Mouse (Mus musculus) Patski (cell line): ENCODE data around the gene Lgals4. TPM values are rescaled to one million over a fixed set of nuclear protein-coding genes. Genes with fewer than 3 reads are reported as not detected.

Experiments
- ATAC-seq: fragments of 100-300 bp; one replicate; pipeline ENCODE4 v1.8.0; 2021
- CTCF ChIA-PET: fragments of 350-600 bp; sonication (Branson Sonifier 250); formaldehyde crosslinking; loops from one replicate; lab custom pipeline; 2022; ENCODE audit warnings: inconsistent platforms; lab: Charles Lee
- POLR2A ChIA-PET: fragments of 350-600 bp; sonication (Branson Sonifier 250); formaldehyde crosslinking; loops from one replicate; lab custom pipeline; 2022; ENCODE audit warnings: antibody characterized with exemption, inconsistent platforms; lab: Charles Lee
- DNase-seq: peaks from one replicate; pipeline ENCODE4 v3.0.0-alpha.2; 2011; ENCODE audit warnings: low read depth, low spot score
- H3K27me3 ChIP-seq: fragments of 371-371 bp; one replicate; pipeline ENCODE4 v1.5.1; 2021
- CTCF ChIP-seq: fragments of 100-300 bp; IDR thresholded peaks from one replicate; pipeline ENCODE4 v1.5.1; 2021
- in situ Hi-C: fragments of 300-500 bp; cut with MboI; formaldehyde crosslinking; loops from 3 replicates; pipeline ENCODE4 v1.11.1; 2018; ENCODE audit warnings: low pct_unique_long_range_greater_than_20kb, mixed read lengths
- polyA plus RNA-seq: library from polyadenylated mRNA; unstranded; gene quantifications from one replicate; pipeline ENCODE4 v1.2.3, GENCODE M21; 2021

Lgals4 gene
- 4.1 TPM for polyA plus RNA-seq

DNA sequence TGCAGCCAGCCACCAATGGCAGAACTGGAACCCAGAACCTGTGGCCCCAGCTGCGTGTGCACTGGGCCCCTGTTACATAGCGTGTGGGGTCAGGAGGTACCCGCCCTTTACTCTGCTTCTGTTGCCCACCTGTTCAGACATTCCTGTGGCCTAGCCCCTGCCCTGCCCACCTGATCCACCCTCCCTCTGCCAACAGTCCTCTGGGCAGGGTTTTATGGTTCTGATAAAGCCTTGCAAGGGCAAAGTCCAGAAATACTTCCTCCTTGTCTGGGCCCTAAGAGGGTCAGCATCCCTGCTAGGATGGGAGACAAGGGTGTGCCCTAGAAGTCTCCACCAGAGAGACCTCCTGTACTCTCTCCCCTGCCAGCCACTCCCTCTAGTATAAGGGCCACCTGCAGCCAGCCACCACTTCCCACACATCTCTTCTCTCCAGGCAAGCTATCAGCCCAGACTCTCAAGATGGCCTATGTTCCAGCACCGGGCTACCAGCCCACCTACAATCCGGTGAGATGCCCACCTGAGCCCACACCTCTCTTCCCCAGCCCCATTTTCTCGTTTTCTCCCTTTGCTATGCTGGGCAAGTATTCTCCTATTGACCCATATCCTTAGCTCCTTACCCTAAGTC lies at the start of gene Lgals4:
Gene Lgals4, plus strand, starts transcription at position 132 of the 625 bp plus-strand sequence.
- in situ Hi-C loops = no loop called here

DNA sequence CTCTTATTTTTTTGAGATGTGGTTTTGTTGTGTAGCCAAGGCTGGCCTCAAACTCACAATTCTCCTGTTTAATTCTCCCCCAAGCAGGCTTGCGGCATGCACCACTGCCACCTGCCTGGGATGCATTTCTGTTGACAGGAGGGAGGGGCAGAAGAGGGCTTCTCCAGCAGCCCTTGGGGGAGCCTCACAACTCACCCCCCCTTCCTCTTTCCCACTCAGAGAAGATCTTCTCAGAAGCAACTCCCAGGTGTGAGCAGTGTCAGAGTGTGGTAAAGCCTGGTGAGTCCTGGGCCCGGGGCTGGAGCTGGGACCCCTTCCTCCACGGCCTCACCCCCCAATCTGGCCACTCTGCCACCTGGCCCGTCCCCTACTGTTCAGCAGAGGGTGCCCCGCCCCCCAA lies 48.5 kb upstream of the Lgals4 start:
- no peak for ATAC-seq
- POLR2A ChIA-PET = no interaction called here
- in situ Hi-C loops = loop anchor here (5.0 kb wide), 1 partner anchor 252 kb away; no protein-coding TSS in a partner anchor
- TF ChIP-seq CTCF = no peak
- DNase-seq = no peak
- CTCF ChIA-PET = interaction anchor here (1.0 to 1.2 kb wide), 2 partner anchors 9 to 12 kb away, joined by 3 to 4 read pairs; no protein-coding TSS in a partner anchor
- no peaks in the 10 kb centered on the region for H3K27me3 ChIP-seq

More for the DNA sequence above, at the start of gene Lgals4:
- H3K27me3 ChIP-seq = no peaks in the 10 kb centered on the region
- ChIA-PET POLR2A (no interaction called here), CTCF (no interaction called here)
- ATAC-seq = no peak
- no peak for TF ChIP-seq CTCF
- DNase-seq = no peak

DNA sequence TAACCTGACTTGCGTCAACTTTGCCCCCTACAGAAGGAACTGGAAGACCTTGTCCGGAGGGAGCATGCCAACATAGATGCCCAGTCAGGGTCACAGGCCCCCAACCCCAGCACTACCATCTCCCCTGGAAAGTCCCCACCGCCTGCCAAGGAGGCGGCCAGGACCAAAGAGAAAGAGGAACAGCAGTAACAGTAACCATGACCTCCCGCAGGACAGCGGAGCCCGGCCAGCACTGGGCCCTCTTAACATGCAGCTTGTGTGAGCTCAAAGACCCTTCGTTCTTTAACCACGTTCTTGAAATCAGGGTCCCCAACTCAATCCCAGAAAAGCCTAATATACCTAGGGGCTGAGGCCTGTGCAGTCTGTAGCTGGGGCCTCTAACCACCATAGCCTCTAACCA lies 45.8 kb upstream of the Lgals4 start:
- in situ Hi-C loops = loop anchor here (5.0 kb wide), 1 partner anchor 249 kb away; no protein-coding TSS in a partner anchor
- ChIA-PET POLR2A (no interaction called here), CTCF (no interaction called here)
- TF ChIP-seq CTCF = no peak
- no peaks in the 10 kb centered on the region for H3K27me3 ChIP-seq
- no peak for DNase-seq
- no peak for ATAC-seq

DNA sequence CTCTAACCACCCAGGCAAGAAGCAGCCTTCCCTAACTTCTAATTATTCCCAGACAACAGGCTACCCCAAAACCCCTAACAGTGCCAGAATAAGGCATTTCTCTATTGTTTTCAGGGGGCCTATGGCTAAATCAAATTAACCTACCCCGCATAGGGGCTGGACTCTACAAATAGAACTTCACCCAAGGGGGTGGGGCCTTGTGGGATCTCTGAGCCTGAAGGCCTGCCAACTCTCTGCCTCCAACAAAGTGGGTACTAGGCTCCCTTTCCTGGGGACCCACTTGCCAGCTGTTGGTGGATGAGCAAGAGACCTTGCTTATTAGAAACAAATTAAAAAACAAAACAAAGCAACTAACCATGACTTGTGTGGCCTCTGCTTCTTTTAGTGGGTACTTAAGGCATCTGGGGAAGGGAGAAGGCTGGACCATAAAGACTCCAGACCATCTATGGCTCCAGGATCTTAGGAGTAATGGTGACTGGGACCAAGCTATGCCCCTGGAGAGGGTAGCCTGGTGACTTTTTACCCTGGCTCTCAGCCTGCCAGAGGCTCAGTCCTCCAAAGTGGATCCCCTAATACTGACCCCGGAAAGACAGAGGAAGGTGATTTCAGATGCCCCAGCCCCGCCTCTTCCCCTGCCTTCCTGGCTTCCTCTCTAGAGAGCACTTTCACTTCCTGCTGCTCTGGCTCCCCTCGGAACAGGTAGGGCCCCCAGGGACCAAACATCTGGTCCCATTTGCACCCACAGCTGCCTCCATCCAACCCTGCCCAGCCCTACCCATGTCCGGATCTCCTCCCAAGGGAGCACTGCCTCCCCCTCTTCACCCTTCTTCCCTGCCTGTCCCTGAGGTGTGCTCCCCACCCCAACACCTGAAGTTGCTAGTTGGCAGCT lies 45.1 kb upstream of the Lgals4 start, which contains the start of gene Rinl:
Gene Rinl, plus strand, starts transcription at position 663 of the 889 bp plus-strand sequence.
- POLR2A ChIA-PET = interaction anchor here (0.6 kb wide), 1 partner anchor 15 kb away, joined by 3 read pairs; no protein-coding TSS in a partner anchor
- TF ChIP-seq CTCF = no peak
- in situ Hi-C loops = loop anchor here (5.0 kb wide), 1 partner anchor 249 kb away; no protein-coding TSS in a partner anchor
- ATAC-seq = no peak
- CTCF ChIA-PET = interaction anchor here (1.6 kb wide), 1 partner anchor 79 kb away, joined by 5 read pairs; no protein-coding TSS in a partner anchor
- H3K27me3 ChIP-seq = no peaks in the 10 kb centered on the region
- DNase-seq = no peak

DNA sequence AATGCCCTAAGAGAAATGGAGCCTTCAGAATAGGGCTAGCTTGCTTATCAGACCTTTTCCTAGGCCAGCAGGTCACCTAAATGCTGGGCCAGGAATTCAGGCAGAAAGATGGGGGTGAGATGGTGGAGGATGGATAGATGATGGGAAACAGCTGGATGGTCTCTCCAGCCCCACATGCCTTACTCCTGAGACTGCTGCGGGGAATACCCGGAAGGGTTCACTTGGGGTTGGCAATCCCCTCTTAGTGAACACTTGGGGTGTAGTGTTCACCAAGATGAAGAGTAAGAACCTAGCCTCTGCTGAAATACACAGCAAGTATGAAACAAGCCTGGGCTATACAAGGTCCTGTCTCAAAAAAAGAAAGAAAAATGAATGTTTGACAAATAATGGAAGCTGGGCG lies 44.4 kb upstream of the Lgals4 start:
- TF ChIP-seq CTCF = no peak
- DNase-seq (no peak), ATAC-seq (no peak)
- in situ Hi-C loops = loop anchor here (5.0 kb wide), 1 partner anchor 248 kb away; no protein-coding TSS in a partner anchor
- CTCF ChIA-PET = interaction anchor here (1.0 to 1.6 kb wide), 2 partner anchors 8 to 78 kb away, joined by 3 to 5 read pairs; no protein-coding TSS in a partner anchor
- POLR2A ChIA-PET = interaction anchor here (0.6 to 1.3 kb wide), 3 partner anchors 14 to 31 kb away, joined by 3 to 4 read pairs (median 3); no protein-coding TSS in a partner anchor
- no peaks in the 10 kb centered on the region for H3K27me3 ChIP-seq

DNA sequence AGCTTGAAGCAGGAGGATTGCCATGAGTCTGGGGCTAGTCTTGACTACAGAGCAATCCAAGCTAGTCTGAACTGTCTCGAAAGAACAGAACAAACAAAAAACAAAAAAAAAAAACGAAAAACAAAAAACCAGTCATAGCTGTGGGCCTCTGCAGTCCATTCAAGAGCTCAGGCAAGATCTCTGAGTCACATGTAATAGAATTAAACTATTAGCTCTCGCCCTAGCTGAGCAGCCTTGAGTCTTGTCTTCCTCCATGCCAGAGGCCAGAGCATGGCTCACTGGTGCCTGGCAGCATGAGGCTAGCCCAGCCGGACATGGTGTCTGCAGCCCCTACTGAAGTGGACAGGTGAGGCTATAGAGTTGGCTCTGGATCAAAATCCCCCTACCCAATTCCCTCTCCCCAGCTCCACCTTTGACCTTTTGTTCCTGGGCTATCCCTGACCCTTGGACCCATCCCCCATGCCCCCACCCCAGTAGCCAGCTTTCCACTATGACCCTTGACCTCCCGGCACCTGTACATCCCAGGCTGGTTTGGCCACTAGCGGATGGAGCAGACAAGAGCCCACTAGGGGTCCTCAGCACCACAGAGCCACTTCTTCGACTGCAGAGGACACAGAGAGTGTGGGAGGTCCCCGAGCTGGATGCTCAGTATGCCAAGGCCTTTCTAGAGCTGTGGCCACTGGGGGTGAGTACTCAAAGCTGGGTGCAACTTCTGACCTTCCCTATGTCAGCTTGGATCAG lies 43.4 kb upstream of the Lgals4 start:
- ATAC-seq (no peak), DNase-seq (no peak)
- TF ChIP-seq CTCF = no peak
- CTCF ChIA-PET = interaction anchor here (1.0 to 1.6 kb wide), 2 partner anchors 9 to 77 kb away, joined by 3 to 5 read pairs; no protein-coding TSS in a partner anchor
- POLR2A ChIA-PET = interaction anchor here (0.6 to 1.7 kb wide), 4 partner anchors 11 to 30 kb away, joined by 3 to 8 read pairs (median 4); no protein-coding TSS in a partner anchor
- no peaks in the 10 kb centered on the region for H3K27me3 ChIP-seq
- in situ Hi-C loops = no loop called here

DNA sequence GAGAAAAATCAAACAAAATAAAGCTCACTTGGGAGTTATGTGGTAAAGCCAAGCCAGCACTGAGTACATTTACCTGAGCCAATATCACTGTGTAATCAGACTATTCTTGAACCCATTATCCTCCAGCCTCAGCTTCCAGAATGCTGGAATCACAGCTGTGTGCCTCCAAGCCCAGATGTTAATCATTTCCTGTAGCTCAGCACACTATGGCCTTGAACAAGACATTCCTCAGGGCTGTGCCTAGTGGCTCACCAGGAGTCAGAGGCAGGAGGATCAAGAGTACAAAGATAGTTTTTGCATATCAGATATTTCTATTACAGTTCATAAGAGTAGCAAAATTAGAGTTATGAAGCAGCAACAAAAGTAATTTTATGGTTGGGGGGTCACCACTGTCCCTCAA lies 41.9 kb upstream of the Lgals4 start:
- CTCF ChIA-PET = interaction anchor here (1.2 to 3.3 kb wide), 3 partner anchors 8 to 76 kb away, joined by 5 to 14 read pairs (median 9); no protein-coding TSS in a partner anchor
- in situ Hi-C loops = no loop called here
- ATAC-seq = no peak
- DNase-seq = no peak
- H3K27me3 ChIP-seq = no peaks in the 10 kb centered on the region
- TF ChIP-seq CTCF = no peak
- POLR2A ChIA-PET = interaction anchor here (0.6 to 1.4 kb wide), 3 partner anchors 13 to 236 kb away, joined by 3 read pairs; no protein-coding TSS in a partner anchor

DNA sequence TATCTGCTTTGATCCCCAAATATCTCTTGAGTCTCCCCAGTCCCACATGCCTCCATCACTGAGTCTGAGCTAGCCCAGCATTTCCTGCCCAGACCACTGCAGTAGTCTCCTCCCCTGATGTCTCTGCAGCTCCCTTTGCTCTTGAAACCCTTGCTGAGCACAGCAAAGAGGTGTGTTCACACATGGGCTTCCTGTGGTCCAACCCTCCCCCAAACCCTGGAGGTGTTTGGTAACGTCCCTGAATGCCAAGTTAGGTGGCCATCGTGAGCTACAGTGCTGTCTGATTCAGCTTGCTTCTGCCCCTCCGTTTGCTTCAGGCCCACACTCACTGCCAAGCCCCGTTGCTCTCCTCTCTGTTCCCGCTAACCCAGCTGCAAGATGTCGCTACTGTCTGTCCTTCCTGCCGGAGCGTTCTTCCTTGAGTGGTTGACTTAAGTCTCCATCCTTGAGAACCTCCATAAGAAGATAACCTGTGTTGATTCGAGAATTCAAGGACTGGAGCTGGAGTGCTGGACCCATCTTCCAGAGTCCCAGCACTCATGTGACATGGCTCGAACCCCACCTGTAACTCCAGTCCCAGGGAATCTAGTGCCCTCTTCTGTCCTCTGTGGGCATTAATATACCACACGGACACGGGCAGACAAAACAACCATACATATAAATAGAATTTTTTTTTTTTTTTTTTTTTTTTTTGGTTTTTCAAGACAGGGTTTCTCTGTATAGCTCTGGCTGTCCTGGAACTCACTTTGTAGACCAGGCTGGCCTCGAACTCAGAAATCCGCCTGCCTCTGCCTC lies 41.1 kb upstream of the Lgals4 start:
- DNase-seq (no peak), ATAC-seq (no peak)
- no peak for TF ChIP-seq CTCF
- H3K27me3 ChIP-seq = no peaks in the 10 kb centered on the region
- CTCF ChIA-PET = interaction anchor here (1.2 to 3.3 kb wide), 3 partner anchors 9 to 75 kb away, joined by 5 to 14 read pairs (median 9); no protein-coding TSS in a partner anchor
- POLR2A ChIA-PET = interaction anchor here (1.4 kb wide), 2 partner anchors 13 to 17 kb away, joined by 3 read pairs; no protein-coding TSS in a partner anchor
- in situ Hi-C loops = no loop called here

DNA sequence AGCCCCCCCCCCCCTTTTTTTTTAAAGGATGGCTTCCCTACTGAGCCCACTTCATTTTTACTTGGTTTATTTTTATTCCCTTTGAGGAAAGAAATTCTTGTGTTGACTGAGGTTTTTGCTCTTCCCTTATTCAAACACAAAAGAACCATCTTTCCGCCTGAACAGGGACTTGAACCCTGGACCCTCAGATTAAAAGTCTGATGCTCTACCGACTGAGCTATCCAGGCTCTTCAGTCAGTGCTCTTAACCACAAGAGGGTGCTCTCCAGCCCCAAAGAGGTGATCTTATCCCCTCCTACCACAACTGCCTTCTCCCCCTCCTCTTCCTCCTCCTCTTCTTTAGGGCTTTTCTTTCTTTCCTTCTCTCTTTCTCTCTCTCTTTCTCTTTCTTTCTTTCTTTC lies 39.8 kb upstream of the Lgals4 start:
- no peak for TF ChIP-seq CTCF
- CTCF ChIA-PET = interaction anchor here (3.3 kb wide), 1 partner anchor 74 kb away, joined by 14 read pairs; no protein-coding TSS in a partner anchor
- no peak for ATAC-seq
- in situ Hi-C loops = no loop called here
- no peaks in the 10 kb centered on the region for H3K27me3 ChIP-seq
- no peak for DNase-seq
- POLR2A ChIA-PET = no interaction called here
